Mouse (Mus musculus) activated CD4-positive, CD25-positive, alpha-beta regulatory T cell, adult 4 months (primary cell): Measurements from ENCODE around the gene B4galnt3. TPM values are rescaled to one million over a fixed set of nuclear protein-coding genes. Genes with fewer than 3 reads are reported as not detected.

Experiments used
- ATAC-seq: one replicate; pipeline ENCODE4 v1.8.0; 2017
- polyA plus RNA-seq, 2 experiments: library from polyadenylated mRNA; unstranded; fragments of 100-300 nt; shearing (Covaris generic); gene quantifications; one replicate each; pipeline ENCODE4 v1.2.1; 2017

The B4galnt3 gene
- polyA plus RNA-seq, 2 experiments from 2014 or later = 0.13 TPM; not detected in 1

DNA sequence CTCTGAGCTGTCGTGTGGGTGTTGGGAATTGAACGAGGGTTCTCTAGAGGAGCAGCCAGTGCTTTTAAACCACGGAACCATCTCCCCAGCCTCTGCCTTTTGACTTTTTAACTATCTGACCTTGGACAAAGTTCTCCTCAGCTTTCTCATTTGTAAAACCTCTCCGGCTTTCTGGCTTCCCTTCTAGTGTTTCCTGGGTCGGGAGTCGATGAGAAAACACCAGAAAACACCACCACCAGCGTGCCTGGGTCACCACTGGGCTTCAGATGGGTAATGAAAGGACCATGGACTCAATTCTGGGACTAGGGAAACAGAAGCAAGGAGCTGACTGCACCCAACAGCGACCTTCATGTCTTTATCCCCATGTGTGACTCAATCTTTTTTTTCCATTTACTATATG, 20.2 kb downstream of the B4galnt3 start:
- ATAC-seq = no peak

DNA sequence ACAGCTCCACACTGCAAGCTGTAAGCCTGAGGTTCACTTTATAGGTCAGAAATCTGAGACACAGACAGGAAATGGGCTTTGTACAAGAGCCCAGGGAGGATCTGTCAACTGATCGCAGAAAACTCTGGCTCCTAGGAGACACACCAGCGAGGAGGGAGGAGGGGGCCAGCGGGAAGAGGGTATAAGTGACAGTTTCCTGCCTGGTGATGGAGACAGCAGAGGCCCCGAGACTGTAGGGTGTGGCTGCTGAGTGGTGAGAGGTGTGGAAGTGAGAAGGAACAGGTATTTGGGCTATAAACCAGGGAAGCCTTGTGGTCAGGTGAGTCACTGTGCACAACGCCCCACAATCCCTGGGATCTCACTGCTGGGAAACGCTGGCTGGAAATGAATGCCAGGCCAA, 30.2 kb downstream of the B4galnt3 start:
- ATAC-seq = no peak

DNA sequence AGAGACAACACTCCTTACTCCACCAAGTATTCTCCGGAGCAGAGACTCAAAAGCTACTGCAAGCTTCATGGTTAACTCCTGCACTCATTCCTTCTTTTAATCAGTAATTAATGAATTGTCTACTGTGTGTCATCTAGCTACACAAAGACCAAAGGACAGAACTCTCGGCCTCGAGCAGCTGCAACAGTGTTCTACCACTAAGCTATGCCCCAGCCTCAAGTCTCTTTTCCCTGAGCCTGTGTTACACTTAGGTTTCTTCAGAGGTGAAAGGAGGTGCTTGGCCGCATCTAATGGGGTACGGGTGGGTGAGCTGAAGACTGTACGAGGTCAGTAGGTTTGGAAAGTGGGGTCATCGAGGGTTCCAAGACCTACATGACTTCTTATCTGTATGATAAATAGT, 30.8 kb downstream of the B4galnt3 start:
- no peak for ATAC-seq

DNA sequence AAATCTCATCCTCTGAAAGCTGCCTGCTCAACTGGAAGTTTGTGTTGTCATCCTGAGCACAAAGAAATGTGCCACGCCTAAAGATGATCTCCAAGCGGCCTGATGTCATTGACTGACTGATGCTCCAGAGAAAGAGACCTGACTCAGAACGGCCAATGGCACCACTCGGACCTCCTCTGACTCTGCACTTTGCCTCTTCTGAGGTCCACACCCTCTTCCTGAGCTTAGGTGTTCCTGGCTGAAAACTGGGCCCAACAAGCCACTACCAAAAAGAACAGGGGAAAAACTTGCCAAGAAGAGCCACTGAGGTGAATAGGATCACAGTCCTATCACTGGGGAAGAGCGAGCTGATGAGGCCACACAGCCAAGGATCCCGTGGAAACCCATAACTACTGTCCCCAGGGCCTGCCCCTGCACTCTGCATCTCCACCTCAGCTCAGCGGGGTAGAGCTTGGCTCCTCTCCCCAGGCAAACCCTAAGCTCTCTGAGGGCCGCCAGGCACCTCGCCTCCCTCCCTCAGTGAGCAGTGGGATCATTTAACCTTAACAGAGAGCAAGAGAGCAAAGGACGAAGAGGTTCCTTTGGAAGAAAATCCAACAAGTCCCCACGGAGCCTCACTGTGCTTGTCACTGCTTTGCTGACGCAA, 31.4 kb downstream of the B4galnt3 start:
- ATAC-seq = no peak

DNA sequence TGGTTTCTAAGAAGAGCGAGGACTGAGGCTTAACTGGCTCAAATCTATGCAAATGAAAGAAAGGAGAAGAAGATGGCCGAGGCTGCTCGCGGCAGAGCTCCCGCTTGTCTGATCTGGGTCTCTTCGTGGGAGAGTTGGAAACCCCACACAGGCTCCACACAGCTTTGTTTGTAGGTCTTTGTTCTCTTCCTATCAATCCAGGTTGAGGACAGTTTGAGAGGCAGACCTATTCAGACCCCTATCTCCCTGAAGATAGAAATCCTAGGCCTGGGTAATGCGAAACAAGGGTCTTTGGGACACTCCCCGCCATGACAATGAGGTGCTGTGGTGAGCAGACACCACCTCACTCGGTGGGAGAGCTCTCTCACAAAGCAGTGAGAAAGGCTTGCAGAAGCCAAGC, 34.9 kb downstream of the B4galnt3 start:
- no peak for ATAC-seq

DNA sequence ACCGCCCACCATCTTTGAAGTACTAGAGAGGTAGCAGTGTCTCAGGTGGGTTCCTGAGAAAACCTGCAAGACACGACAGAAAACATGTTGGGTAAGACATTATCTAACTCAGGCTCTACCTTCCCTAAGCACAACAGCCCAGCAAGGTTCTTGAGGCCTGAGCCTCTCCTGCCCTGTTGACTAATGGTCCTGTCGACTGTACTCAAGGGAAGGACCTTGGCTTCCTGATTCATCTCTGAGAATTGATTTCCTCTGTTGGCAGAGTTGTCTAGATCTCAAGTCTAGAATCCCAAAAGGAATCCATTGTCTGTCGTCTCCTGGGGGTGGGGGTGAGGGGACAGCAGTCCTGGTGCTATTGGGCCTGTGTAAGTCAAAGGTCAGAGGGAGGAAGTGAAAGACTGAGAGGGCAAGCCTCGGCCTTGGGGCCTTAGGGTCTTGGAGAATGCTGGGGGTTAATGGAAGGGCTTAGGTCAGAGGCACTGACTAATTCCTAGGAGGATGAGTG, 37.9 kb downstream of the B4galnt3 start:
- ATAC-seq = no peak

DNA sequence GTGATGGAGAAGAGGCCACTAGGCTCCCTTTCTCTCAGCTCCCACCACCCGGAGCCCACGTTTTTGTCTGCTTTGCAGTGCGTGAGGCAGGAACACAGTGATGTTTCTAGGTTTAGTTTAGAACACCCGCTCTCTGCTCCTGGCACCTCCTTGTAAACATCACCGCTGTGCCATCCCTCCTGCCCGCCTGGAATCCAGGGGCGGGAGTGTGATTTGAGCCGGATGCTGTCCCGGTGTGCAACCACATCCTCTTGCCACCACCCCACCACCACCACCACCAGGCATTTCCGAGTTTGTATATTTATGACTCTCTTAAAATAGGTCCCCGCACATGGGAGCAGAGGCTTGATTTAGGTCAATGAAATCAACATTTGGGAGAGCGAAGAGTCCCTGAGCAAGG, 38.7 kb downstream of the B4galnt3 start:
- no peak for ATAC-seq

DNA sequence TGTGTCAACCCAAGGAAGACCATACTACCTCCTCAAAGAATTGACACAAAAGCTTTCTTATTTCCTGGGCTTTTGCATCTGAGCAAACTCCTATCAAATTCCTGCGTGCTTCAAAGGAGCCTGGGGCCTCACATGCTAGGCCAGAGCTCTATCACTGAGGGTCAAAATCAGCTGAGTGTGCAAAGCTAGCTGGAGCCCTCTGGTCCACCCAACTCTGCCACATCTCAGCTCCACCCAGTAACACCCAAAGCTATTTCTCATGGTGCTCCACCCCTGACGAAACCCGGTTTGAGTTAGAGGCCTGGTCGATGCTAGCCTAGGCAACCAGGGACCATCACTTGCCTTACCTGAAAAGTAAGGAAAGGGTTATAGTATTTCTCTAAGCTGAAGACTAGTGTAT, 39.2 kb downstream of the B4galnt3 start:
- no peak for ATAC-seq

DNA sequence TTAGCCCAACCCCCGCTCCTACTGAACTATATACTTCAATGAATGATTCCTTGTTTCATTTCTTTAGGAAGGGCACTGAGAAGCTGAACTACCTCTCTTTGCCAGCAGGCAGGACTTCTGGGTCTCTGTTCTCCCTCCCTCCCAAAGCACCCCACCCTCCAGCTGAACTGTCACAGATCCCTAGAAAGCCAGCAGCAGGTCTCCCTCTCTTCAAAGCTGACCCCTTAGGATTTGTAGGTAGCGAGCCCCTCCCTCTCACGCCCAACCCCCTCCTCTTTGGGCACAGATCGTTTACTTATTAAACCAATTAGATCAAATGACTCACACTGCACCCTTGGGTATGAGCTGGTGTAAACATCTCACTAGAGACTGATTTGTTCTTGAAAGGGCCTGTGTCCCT, 39.7 kb downstream of the B4galnt3 start:
- ATAC-seq = no peak

DNA sequence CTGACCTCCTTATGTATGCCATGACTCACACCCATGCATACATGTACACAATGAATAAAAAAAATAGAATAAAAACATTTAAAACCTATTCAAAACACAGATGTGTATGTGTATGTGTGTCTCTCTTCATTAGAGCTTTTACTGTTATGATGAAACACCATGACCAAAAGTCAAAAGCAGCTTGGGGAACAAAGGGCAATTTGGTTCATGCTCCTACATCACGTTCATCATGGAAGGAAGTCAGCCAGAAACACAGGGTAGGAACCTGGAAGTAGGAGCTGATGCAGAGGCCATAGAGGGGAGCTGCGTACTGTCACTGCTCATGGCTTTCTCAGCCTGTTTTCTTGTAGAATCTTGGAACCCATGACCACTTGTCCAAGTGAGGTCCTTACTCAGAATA, 41.6 kb downstream of the B4galnt3 start:
- ATAC-seq = no peak

DNA sequence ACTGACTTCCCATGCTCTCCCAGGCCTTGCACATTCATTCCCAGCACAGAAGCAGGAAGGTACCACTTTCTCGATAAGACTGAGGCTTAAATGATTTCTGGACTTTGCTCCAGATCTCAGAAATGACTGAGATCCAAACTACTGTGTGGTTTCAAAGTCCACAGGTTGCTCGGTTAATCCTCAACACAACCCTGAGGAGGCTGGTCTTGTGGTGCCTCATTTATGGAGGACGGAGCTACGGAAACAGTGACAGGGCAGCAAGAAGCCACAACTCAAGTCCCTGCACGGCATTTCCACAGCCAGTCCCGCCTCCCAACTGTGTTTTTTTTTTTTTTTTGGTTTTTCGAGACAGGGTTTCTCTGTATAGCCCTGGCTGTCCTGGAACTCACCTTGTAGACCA, 43.3 kb downstream of the B4galnt3 start:
- no peak for ATAC-seq

DNA sequence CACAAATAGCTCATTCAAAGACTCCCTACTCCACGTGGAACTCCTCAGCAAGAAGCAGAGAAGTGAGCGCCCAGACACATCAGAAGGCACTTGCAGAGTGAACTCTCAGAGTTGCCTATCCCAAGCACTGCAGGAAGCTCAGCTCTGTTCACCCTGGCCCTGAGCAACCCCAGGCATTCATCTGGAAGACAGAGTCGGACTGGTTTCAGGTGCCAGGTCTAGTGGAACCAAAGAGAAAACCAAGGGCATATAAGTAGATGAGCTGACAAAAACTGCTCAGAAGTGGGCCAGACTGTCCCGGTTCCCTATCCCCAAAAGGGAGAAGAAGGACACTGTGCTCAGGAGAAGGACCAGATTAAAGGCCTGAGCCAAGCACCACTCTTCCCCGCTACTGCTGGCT, 44.5 kb downstream of the B4galnt3 start:
- no peak for ATAC-seq

DNA sequence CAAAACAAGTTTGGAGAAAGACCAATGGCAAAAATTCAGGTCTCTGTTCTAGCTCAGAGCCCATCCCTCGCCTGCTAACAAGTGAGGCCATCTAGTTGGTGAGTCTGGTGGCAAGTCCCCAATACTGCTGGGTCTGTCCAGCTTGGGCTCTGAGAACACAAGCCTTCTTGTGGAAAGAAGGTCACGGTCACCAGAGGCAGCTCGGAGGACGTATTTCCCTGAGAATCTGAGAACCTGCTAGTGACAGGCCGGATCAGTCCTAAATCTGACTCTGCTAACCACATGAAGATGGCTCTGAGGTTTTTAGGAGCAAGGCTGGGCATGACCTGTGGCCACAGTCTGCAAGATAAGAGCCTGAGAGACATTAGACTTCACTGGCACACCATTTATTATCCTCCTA, 47.7 kb downstream of the B4galnt3 start:
- ATAC-seq = no peak

DNA sequence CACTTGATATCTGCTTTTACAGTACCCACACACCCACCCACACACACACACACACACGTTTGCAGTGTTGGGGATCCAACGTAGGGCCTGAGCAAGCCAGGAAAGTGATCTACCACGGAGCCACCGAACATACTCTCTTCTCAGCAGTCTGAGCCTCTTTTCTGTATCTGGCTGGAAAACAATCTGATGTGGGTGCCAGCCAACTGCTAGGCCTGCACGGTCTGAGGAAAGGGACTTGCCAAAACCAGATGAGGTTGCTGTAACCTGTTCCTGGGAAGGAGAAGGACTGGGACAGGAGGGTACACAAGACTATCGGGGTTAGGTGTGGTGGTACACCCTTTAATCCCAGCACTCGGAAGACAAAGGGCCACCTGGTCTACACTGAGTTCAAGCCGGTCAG, 51.1 kb downstream of the B4galnt3 start:
- no peak for ATAC-seq

DNA sequence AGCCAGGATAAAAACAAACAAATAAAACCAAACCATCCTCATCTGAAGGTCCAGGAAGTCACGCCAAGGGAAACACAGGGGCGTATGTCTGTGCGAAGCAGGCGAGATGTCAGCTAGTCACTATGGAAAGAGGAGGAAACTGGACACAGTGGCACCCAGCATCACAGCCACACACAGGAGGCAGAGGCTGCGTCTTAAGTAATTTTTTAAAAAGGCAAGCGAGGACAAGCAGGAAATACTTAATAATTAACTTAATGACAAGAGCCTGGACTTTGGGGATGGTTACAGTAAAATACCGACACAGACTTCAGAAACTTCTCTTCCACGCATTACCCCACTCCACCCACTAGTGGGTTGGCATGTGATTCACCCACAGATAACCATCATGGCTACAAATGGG, 51.8 kb downstream of the B4galnt3 start:
- ATAC-seq = no peak

DNA sequence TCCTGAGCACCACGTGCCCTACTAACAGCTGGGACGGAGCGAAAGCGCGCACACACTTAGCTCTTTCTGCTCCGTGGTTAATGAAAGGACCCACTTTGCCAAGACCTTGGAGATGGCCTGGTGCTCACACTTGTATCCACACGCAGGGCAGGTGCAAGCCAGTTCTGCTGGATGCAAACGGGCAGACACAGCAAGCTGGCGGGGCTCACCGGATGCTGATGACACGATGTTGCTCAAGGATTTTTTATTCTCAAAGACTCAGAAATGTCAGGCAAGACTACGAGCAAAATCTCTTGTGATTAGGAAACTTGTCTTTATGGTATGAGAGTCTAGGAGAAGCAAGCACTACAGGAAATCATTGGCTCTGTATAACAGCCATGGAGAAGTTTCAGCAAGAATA, 52.9 kb downstream of the B4galnt3 start:
- no peak for ATAC-seq

DNA sequence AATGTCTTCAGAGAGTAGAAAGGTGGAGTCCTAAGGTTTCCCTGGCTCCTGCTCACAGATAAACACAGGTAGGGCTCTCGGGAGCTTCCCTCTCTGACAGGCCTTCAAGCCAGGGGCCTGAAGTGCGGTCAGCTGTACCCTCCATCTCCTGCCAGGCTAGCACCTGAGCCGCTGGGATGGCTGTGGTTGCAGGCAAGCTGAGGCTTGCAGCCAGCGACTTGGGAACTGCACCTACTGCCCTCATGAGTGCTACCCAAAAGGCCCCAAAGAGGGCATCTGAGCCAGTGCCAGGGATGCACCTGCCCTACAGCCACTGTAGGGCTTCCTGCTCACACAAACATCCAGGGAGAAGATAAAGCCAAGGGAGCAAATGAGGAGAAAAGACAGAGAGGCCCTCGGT, 53.9 kb downstream of the B4galnt3 start:
- ATAC-seq = no peak

DNA sequence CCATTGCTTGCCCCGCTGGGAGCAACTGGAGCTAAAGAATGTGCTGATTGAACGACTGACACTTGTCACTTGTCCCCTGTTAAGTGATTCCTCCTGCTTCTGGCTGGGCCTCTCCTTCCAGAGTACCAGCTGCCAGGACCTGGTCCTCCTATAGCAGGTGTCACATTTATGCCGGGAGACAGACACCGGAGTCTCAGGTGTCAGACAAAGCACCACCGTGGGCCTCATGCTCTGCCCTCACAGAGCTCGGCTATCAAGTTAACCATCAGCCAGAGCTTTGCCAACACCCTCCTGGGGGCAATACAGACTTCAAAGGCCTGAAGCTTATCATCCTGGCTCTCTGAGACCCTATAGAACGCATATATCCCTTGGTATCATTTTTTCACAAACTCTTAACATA, 58.5 kb downstream of the B4galnt3 start:
- ATAC-seq = no peak

DNA sequence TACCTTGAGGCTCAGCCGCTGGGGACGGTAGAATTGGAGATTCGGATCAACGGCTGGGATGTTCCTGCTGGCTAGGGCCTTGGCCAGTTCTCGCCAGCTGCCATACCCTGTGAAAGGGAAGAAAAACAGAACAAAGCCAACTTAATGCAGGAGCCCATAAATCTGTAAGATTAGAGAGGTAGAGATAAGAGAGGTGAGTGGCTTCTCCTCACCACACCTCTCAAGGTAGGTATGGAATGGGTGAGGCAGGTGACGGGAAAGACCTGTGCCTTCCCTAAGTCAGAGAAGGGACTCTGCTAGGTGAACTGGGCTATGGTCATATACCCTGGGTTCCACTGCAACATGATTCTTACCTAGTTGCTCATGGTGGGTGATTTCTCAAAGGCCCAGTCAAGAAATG, 61.5 kb downstream of the B4galnt3 start:
- no peak for ATAC-seq

DNA sequence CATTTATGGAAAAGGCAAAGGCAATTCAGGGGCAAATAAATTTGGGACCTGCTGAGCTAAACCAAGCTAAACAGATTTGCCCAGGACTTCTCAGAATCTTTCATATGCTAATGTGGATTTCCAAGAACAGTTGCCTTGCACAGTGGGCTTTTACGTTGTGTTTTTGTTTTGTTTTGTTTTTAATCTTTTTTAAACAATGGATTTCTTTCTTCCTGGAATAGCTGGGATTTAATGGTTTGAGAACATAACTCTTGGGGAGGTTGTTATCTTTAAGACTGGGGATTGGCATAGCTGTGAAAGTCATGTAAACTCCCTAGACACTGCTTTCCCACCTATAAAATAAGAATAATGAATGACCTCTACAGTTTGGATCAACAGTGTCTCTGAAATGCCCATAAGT, 63.9 kb downstream of the B4galnt3 start:
- ATAC-seq = no peak

DNA sequence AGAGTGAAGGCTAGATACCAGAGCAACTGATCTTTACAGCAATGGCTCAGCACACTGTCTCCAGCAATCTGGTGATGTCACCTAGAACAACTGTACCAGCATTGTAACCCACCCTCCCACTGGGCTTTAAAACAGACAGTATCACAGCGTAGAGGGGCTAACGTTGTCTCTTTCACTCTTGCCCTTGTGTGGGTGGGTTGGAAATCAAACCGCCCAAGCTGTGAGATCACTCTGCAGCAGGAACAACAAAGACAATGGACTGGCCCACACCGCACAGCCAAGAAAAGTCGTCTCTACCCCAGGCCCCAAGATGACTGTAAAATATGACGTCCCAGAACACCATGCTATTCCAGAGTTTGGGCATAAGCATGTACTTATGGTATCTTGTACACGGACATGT, 64.6 kb downstream of the B4galnt3 start:
- no peak for ATAC-seq

DNA sequence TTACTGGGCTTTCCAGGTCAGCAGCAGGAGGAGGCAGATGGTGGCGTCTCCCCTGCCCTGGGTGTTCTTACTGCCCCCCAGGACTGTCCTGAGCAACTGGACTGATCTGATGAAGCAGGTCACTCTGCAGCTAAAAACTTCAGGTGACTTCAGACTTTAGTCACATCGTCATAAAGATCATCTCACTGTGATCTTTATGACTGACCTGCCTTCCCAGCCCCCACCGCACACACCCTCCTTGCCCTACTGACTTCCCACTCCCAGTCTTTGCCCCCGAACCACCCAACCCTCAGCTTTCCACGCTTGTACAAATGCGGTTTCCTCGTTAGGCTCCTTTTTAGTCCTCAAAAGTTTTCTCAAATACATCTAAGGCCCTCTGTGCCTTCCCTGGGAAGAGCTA, 67.3 kb downstream of the B4galnt3 start:
- no peak for ATAC-seq

DNA sequence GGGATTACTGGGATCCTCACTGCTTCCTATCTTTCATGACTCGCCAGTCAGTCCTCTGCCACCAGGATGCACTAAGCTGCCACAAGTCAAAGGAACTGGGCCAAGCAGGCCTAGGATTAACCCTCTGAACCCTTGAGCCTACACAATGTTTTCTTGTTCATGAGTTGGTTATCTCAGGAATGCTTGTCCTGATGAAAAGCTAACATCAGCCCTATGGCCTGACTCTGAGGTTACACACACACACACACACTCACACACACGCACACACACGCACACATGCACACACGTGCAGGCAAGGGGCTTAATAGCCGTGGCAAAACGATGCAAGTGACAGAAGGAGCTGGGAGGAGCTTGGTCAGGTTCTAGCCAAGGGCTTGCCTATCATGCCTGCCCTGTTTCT, 69.0 kb downstream of the B4galnt3 start:
- ATAC-seq = no peak

DNA sequence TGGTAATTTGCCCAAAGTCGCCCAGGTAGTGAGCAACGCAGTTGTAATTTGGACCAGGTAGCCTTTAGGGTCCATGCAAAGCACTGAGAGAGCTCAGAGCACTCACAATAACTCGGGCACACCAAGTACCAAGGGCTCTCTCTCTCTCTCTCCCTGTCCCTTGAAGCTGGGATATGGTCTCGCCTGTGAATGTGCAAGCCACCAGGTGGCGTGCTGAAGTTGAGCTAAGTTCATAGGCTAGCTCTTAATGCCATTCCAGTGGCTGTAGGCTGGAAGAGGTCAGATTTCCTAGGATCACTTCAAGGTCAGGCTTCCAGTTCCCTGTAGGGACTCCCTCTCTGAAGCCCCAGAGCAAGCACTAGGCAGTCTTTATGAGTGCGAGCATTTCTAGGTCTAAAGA, 71.7 kb downstream of the B4galnt3 start:
- ATAC-seq = no peak

DNA sequence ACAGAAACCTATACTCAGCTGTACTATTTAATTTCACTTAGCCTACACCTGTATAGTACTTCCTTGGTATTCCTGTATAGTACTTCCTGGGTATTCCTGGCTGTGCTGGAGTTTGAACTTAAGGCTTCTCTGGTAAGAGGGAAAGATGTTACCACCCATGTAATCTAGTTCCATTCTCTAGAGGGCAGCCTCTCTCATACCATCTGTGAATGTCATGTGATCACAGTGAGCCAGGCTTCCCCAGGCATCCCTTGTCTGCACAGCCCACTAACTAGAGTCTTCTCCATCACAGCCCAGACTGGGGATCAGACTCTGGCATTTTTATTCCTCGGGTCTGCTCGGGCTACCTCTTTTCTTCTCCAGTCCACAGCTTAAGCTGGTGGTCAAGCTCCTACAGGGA, 75.1 kb downstream of the B4galnt3 start:
- no peak for ATAC-seq
